Comparison of ENCODE assay signal across 8 mouse cellular contexts in the genomic region with DNA sequence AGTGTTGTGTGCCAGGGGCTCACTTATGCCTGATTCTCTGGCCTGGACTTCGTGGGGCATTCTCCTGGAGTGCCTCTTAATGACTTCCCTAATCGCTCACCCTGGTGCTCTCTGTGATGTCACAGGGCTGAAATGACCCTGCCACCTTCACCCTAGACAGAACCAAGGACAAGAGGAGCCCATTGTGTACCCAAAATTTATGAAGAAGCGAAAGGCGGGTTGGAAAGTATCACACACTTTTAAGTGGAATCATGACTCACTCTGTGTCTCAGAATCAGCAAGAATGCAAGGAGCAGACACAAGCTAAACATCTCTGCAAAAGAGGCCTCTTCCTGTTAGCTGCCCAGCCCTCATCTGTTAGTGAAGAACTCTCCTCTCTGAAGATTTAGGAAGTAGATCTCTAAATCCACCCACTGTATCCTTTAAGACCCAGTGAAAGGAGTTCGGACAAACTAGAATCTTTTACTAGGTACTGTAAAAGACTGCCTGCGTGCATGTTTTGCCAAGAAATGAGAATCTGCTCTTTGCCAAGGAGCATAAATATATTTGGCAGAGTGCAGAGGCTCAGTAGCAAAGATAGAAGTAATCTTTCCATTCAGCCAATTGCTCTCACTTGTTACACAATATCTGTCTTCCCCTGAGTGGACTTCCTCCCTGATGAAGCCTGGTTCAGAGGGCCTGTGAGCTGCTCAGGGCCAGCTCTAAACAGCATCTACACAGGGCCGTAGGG.
DNase-seq lines count a peak whose midpoint lies in the region; ATAC-seq lines count a peak whose summit lies in the region.

No protein-coding gene starts in this region.

- DNase-seq in embryonic facial prominence, embryonic 10.5 days (ENCODE audit: low spot score): no peak
- DNase-seq in adrenal gland, adult 8-10 months: peak; percentile 29
- peak; percentile 36 to 69 for DNase-seq in left cerebral cortex, postnatal 25 days (ENCODE audit: low spot score in 2 of 2)
- DNase-seq in naive thymus-derived CD4-positive, alpha-beta T cell, adult 2 months (ENCODE audit: low read depth): peak; percentile 15
- no peak for DNase-seq in midbrain, embryonic 11.5 days (ENCODE audit: low spot score, missing footprints)
- no peak for DNase-seq in ovary, postnatal 14 days (ENCODE audit: low spot score)

- H3K4me1 ChIP-seq in embryonic facial prominence, embryonic 13.5 days: 0 out of 2 replicates have a peak, but pooled peaks cover 9% of the 10 kb centered on the region
- H3K4me1 ChIP-seq in embryonic facial prominence, embryonic 10.5 days: 0 out of 2 replicates have a peak, but pooled peaks cover 4% of the 10 kb centered on the region
- peaks cover 2% of the 10 kb centered on the region; the same call in 1 of the 2 replicates for H3K4me1 ChIP-seq in heart, embryonic 16.5 days (ENCODE audit: control insufficient read depth, insufficient read depth, low read length)
- no peaks in the 10 kb centered on the region for H3K4me1 ChIP-seq in midbrain, embryonic 11.5 days (ENCODE audit: control insufficient read depth, insufficient read depth, low read length)

- H3K4me2 ChIP-seq in embryonic facial prominence, embryonic 13.5 days: no peak overlapping the region
- no peak overlapping the region for H3K4me2 ChIP-seq in heart, embryonic 16.5 days (ENCODE audit: low read depth, low read length)
- H3K4me2 ChIP-seq in midbrain, embryonic 11.5 days: no peak overlapping the region

- 70% methylated on average over 7 of the region's 7 CpGs for WGBS in embryonic facial prominence, embryonic 13.5 days
- 77% methylated on average over 7 of the region's 7 CpGs for WGBS in embryonic facial prominence, embryonic 10.5 days
- WGBS in heart, embryonic 16.5 days: 52% methylated on average over 7 of the region's 7 CpGs
- whole genome bisulfite sequencing in midbrain, embryonic 11.5 days: 79% methylated on average over 7 of the region's 7 CpGs

- H3K9ac ChIP-seq in embryonic facial prominence, embryonic 13.5 days: no peak overlapping the region
- H3K9ac ChIP-seq in heart, embryonic 16.5 days (ENCODE audit: low read length): no peak overlapping the region
- H3K9ac ChIP-seq in midbrain, embryonic 11.5 days (ENCODE audit: low read length): no peak overlapping the region

- H3K9me3 ChIP-seq in embryonic facial prominence, embryonic 13.5 days: no peaks in the 10 kb centered on the region
- no peaks in the 10 kb centered on the region for H3K9me3 ChIP-seq in embryonic facial prominence, embryonic 10.5 days
- no peaks in the 10 kb centered on the region for H3K9me3 ChIP-seq in heart, embryonic 16.5 days (replicated peaks; ENCODE audit: control insufficient read depth, low read length)
- H3K9me3 ChIP-seq in midbrain, embryonic 11.5 days (ENCODE audit: control insufficient read depth, low read length): no peaks in the 10 kb centered on the region

- intact Hi-C loops in left cerebral cortex, postnatal 25 days (cut with DNase I): loop anchor here (5.0 kb wide), 1 partner anchor 68 kb away; no protein-coding TSS in a partner anchor

- H3K27ac ChIP-seq in embryonic facial prominence, embryonic 13.5 days: peak overlapping the region; percentile 33
- H3K27ac ChIP-seq in embryonic facial prominence, embryonic 10.5 days (replicated peaks): no peak overlapping the region
- H3K27ac ChIP-seq in heart, embryonic 16.5 days (ENCODE audit: low read length): peak overlapping the region; percentile 56
- no peak overlapping the region for H3K27ac ChIP-seq in midbrain, embryonic 11.5 days (ENCODE audit: low read depth, low read length)

- ATAC-seq in embryonic facial prominence, embryonic 13.5 days (ENCODE audit: insufficient number of reproducible peaks, insufficient read depth, low FRiP score, low TSS enrichment, low read depth): no peak
- ATAC-seq in heart, embryonic 16.5 days (replicated peaks; ENCODE audit: extremely low read depth, insufficient read depth, low FRiP score): peak; percentile 41; the same call in 1 of the 2 replicates
- no peak for ATAC-seq in midbrain, embryonic 11.5 days (ENCODE audit: low FRiP score)

- no peaks in the 10 kb centered on the region for H3K27me3 ChIP-seq in embryonic facial prominence, embryonic 13.5 days
- no peaks in the 10 kb centered on the region for H3K27me3 ChIP-seq in embryonic facial prominence, embryonic 10.5 days (replicated peaks; ENCODE audit: low read depth, poor library complexity, severe bottlenecking)
- H3K27me3 ChIP-seq in heart, embryonic 16.5 days (ENCODE audit: control insufficient read depth, insufficient read depth, low read length): no peaks in the 10 kb centered on the region
- H3K27me3 ChIP-seq in midbrain, embryonic 11.5 days (ENCODE audit: control insufficient read depth, insufficient read depth, low read length): no peaks in the 10 kb centered on the region

- H3K4me3 ChIP-seq in embryonic facial prominence, embryonic 13.5 days: no peak overlapping the region
- no peak overlapping the region for H3K4me3 ChIP-seq in embryonic facial prominence, embryonic 10.5 days
- H3K4me3 ChIP-seq in heart, embryonic 16.5 days (ENCODE audit: low read length): no peak overlapping the region
- no peak overlapping the region for H3K4me3 ChIP-seq in midbrain, embryonic 11.5 days (ENCODE audit: low read depth, low read length)

- H3K36me3 ChIP-seq in embryonic facial prominence, embryonic 13.5 days: no peaks in the 10 kb centered on the region
- H3K36me3 ChIP-seq in embryonic facial prominence, embryonic 10.5 days (replicated peaks): no peaks in the 10 kb centered on the region
- H3K36me3 ChIP-seq in heart, embryonic 16.5 days (ENCODE audit: control insufficient read depth, insufficient read depth): no peaks in the 10 kb centered on the region
- no peaks in the 10 kb centered on the region for H3K36me3 ChIP-seq in midbrain, embryonic 11.5 days (ENCODE audit: control insufficient read depth, insufficient read depth, low read length)

Comparison
In these comparisons a context has a peak if more than half of its experiments do, and no peak if none do; other contexts are left out.
1. H3K27ac ChIP-seq: peak in embryonic facial prominence, embryonic 13.5 days (single experiment) and heart, embryonic 16.5 days (single experiment); none in embryonic facial prominence, embryonic 10.5 days (single experiment) and midbrain, embryonic 11.5 days (single experiment).
2. DNase-seq: peak in adrenal gland, adult 8-10 months (single experiment), left cerebral cortex, postnatal 25 days (2 of 2) and naive thymus-derived CD4-positive, alpha-beta T cell, adult 2 months (single experiment); none in embryonic facial prominence, embryonic 10.5 days (single experiment), midbrain, embryonic 11.5 days (single experiment) and ovary, postnatal 14 days (single experiment).